In the genomic region with DNA sequence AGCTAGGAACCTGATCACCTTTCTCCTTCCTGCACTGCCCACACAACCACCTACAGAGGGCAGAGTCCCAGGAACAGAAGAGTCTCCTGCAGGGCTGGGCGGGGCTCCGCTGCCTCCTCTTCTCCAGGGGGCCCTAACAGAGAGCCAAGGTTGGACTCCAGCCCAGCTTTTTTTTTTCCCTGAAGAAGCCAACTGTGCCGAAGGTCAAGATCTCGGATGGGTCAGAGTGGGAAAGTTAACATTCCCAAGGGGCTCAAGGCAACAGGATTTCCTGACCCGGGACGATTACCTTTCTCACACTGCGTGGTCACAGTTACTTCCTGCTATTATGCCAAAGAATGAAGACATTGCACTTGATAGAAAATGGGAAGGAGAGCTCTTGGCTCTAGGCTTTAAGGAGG, we compare ENCODE assay signal across 11 mouse cellular contexts.
DNase-seq lines count a peak whose midpoint lies in the region; ATAC-seq and TF ChIP-seq lines count a peak whose summit lies in the region.
"Had no signal": no experiment of that assay in that cellular context is flagged by ENCODE, and none has a peak within 500 bp of the region (broad histone marks: within the 10 kb centered on the region; RNA-seq: fewer than 3 reads in every experiment).

No protein-coding gene starts in this region.

- no peak overlapping the region for H3K4me3 ChIP-seq in midbrain, postnatal 0 days (ENCODE audit: low read depth, low read length)
- no peak overlapping the region for H3K4me3 ChIP-seq in midbrain, embryonic 15.5 days
- no peak overlapping the region for H3K4me3 ChIP-seq in heart, embryonic 15.5 days
- no peak overlapping the region for H3K4me3 ChIP-seq in kidney, postnatal 0 days (replicated peaks; ENCODE audit: low read depth, low read length)
- H3K4me3 ChIP-seq in midbrain, embryonic 10.5 days, result no peak overlapping the region
- H3K4me3 ChIP-seq: embryonic facial prominence, embryonic 15.5 days; left cerebral cortex, adult 2 months had no signal

- H3K27ac ChIP-seq in midbrain, postnatal 0 days (ENCODE audit: low read depth, low read length), result no peak overlapping the region
- no peak overlapping the region for H3K27ac ChIP-seq in midbrain, embryonic 15.5 days
- H3K27ac ChIP-seq in heart, embryonic 15.5 days, result no peak overlapping the region
- H3K27ac ChIP-seq in kidney, postnatal 0 days, result no peak overlapping the region
- H3K27ac ChIP-seq in midbrain, embryonic 10.5 days (replicated peaks), result no peak overlapping the region
- H3K27ac ChIP-seq: embryonic facial prominence, embryonic 15.5 days; left cerebral cortex, adult 2 months had no signal

- H3K4me1 ChIP-seq in midbrain, postnatal 0 days (ENCODE audit: insufficient read depth, low read length), result no peaks in the 10 kb centered on the region
- H3K4me1 ChIP-seq in midbrain, embryonic 15.5 days, result no peaks in the 10 kb centered on the region
- peaks cover 17% of the 10 kb centered on the region for H3K4me1 ChIP-seq in heart, embryonic 15.5 days (replicated peaks)
- no peaks in the 10 kb centered on the region for H3K4me1 ChIP-seq in kidney, postnatal 0 days (replicated peaks; ENCODE audit: insufficient read depth, low read length)
- no peaks in the 10 kb centered on the region for H3K4me1 ChIP-seq in midbrain, embryonic 10.5 days

- H3K9me3 ChIP-seq in midbrain, postnatal 0 days (ENCODE audit: low read length), result no peaks in the 10 kb centered on the region
- H3K9me3 ChIP-seq in midbrain, embryonic 15.5 days, result no peaks in the 10 kb centered on the region
- no peaks in the 10 kb centered on the region for H3K9me3 ChIP-seq in heart, embryonic 15.5 days (replicated peaks)
- no peaks in the 10 kb centered on the region for H3K9me3 ChIP-seq in kidney, postnatal 0 days (replicated peaks; ENCODE audit: low read length)
- H3K9me3 ChIP-seq in midbrain, embryonic 10.5 days (replicated peaks), result no peaks in the 10 kb centered on the region
- H3K9me3 ChIP-seq: embryonic facial prominence, embryonic 15.5 days had no signal

- no peak for ATAC-seq in midbrain, postnatal 0 days (ENCODE audit: low FRiP score)
- ATAC-seq in midbrain, embryonic 15.5 days (replicated peaks), result no peak
- ATAC-seq in heart, embryonic 15.5 days (replicated peaks; ENCODE audit: insufficient number of reproducible peaks, insufficient read depth, low FRiP score, low read depth), result peak; percentile 48
- ATAC-seq in kidney, postnatal 0 days (replicated peaks; ENCODE audit: low FRiP score, low read depth), result peak; percentile 59; the same call in 1 of the 2 replicates

- TF ChIP-seq CTCF in midbrain, postnatal 0 days (IDR thresholded peaks at IDR 0.05), result peak; percentile 19; the same call in 1 of the 2 replicates
- peak; percentile 47; the same call in 1 of the 2 replicates for TF ChIP-seq CTCF in kidney, postnatal 0 days (IDR thresholded peaks at IDR 0.05; ENCODE audit: low read depth)

- DNase-seq in midbrain, postnatal 0 days (ENCODE audit: low spot score), result peak; percentile 42
- peak; percentile 40 for DNase-seq in kidney, postnatal 0 days (ENCODE audit: low spot score)
- DNase-seq in yolk sac, embryonic 10.5 days (ENCODE audit: low spot score), result peak; percentile 2
- no peak for DNase-seq in gastrocnemius, postnatal 36 days
- no peak for DNase-seq in midbrain, embryonic 10.5 days (ENCODE audit: low spot score)
- no peak for DNase-seq in thymus, adult 18-20 months
- DNase-seq: gastrocnemius, postnatal 25 days had no signal

- no peak overlapping the region for H3K4me2 ChIP-seq in midbrain, postnatal 0 days (ENCODE audit: low read depth, low read length, poor library complexity, severe bottlenecking)
- no peak overlapping the region for H3K4me2 ChIP-seq in midbrain, embryonic 15.5 days
- peak overlapping the region; percentile 7; the same call in 1 of the 2 replicates for H3K4me2 ChIP-seq in heart, embryonic 15.5 days
- H3K4me2 ChIP-seq in kidney, postnatal 0 days (ENCODE audit: low read length), result no peak overlapping the region
- H3K4me2 ChIP-seq: embryonic facial prominence, embryonic 15.5 days had no signal

- intact Hi-C loops in gastrocnemius, postnatal 36 days (cut with DNase I), result no loop called here

- H3K9ac ChIP-seq in midbrain, postnatal 0 days (replicated peaks; ENCODE audit: low read length, poor library complexity, severe bottlenecking), result no peak overlapping the region
- no peak overlapping the region for H3K9ac ChIP-seq in midbrain, embryonic 15.5 days
- H3K9ac ChIP-seq in heart, embryonic 15.5 days, result no peak overlapping the region
- no peak overlapping the region for H3K9ac ChIP-seq in kidney, postnatal 0 days (ENCODE audit: low read depth, low read length)
- H3K9ac ChIP-seq: embryonic facial prominence, embryonic 15.5 days had no signal

- 53% methylated on average over 7 of the region's 7 CpGs for WGBS in midbrain, postnatal 0 days
- WGBS in midbrain, embryonic 15.5 days, result 58% methylated on average over 7 of the region's 7 CpGs
- 32% methylated on average over 7 of the region's 7 CpGs for WGBS in heart, embryonic 15.5 days
- WGBS in kidney, postnatal 0 days, result 41% methylated on average over 7 of the region's 7 CpGs
- 64% methylated on average over 7 of the region's 7 CpGs for WGBS in midbrain, embryonic 10.5 days

- no peaks in the 10 kb centered on the region for H3K27me3 ChIP-seq in midbrain, postnatal 0 days (ENCODE audit: insufficient read depth, low read length)
- H3K27me3 ChIP-seq in midbrain, embryonic 15.5 days (replicated peaks), result no peaks in the 10 kb centered on the region
- no peaks in the 10 kb centered on the region for H3K27me3 ChIP-seq in heart, embryonic 15.5 days
- no peaks in the 10 kb centered on the region for H3K27me3 ChIP-seq in kidney, postnatal 0 days (ENCODE audit: insufficient read depth, low read length)
- H3K27me3 ChIP-seq in midbrain, embryonic 10.5 days (ENCODE audit: low read depth, poor library complexity, severe bottlenecking), result peaks cover 4% of the 10 kb centered on the region; the same call in 1 of the 2 replicates
- H3K27me3 ChIP-seq: embryonic facial prominence, embryonic 15.5 days had no signal

- no peaks in the 10 kb centered on the region for H3K36me3 ChIP-seq in midbrain, postnatal 0 days (ENCODE audit: insufficient read depth, low read length)
- H3K36me3 ChIP-seq in midbrain, embryonic 15.5 days (replicated peaks), result no peaks in the 10 kb centered on the region
- no peaks in the 10 kb centered on the region for H3K36me3 ChIP-seq in heart, embryonic 15.5 days
- no peaks in the 10 kb centered on the region for H3K36me3 ChIP-seq in kidney, postnatal 0 days (ENCODE audit: insufficient read depth, low read length)
- H3K36me3 ChIP-seq in midbrain, embryonic 10.5 days, result no peaks in the 10 kb centered on the region
- H3K36me3 ChIP-seq: embryonic facial prominence, embryonic 15.5 days had no signal

Comparison
In these comparisons a context has a peak if more than half of its experiments do, and no peak if none do; other contexts are left out.
1. DNase-seq: peak in midbrain, postnatal 0 days (single experiment), kidney, postnatal 0 days (single experiment) and yolk sac, embryonic 10.5 days (single experiment); none in gastrocnemius, postnatal 36 days (0 of 2), midbrain, embryonic 10.5 days (single experiment) and thymus, adult 18-20 months (0 of 2).
2. ATAC-seq: peak in heart, embryonic 15.5 days (single experiment) and kidney, postnatal 0 days (single experiment); none in midbrain, postnatal 0 days (single experiment) and midbrain, embryonic 15.5 days (single experiment).